Mouse (Mus musculus): Measurements from ENCODE around the gene T2. TPM values are rescaled to one million over a fixed set of nuclear protein-coding genes. Genes with fewer than 3 reads are reported as not detected.

The T2 gene
- total RNA-seq, 4 experiments from 2014 or later: 0.44 to 1.3 (median 0.87) TPM

DNA sequence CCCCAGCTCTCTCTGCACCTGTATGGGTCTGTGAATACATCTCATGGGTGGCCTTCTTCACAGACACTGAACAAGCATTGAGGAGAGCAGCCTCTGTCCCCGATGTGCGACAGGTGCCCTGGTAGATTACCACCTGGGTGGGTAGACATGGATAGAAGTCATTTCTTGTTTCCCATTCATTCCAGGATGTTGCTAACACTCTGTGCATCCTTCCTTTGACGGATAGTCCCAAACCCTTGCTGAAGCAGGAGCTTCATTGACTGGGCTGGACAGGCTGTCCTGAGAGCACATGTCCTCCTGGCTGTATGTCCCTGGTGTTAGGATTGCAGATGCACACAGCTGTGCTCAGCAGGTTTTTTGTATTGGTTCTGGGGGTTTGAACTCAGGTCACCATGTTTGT is 112.0 kb downstream of the T2 start:
- no peak for DNase-seq (ENCODE audit: low spot score in 2 of 2)

DNA sequence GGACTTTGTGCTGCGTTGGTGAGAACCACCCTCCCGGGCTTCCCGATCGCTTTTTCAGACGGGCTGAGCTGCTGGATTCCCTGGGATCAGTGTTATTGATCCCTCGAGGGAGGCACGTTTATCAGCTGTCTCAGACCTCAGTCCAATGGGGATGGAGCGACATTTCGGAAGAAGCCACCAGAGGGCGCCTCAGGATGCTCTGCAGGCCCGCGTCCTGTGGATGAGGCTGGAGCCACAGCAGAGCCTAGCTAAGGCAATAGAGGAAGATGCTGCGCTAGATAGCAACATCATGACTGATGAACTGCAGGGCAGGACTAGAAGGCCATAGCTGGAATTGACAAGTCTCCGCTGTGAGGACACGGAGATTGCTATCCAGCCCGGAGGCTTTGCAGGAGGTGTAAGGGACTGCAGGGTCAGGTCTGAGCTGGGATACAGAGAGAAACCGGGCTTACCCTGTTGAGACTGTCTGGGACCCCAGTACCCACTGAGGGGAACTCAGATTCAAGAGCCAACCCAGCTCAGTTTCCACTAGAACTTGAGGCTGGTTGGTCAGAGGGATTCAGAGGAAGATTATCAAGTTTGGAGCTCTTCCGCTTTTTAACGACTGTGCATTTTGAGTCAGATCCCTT is 113.0 kb downstream of the T2 start:
- DNase-seq (ENCODE audit: low spot score in 2 of 2): peak; percentile 67 to 90

Other genes with a start within 250 kb of the T2 start
- gene Gm49673, start 208.2 kb upstream of the T2 start, total RNA-seq (2022): 1 to 10 TPM in 1 of 4 experiments, under 1 TPM in 1, not detected in 2; 0.28 to 1.0 TPM
- 1 to 10 TPM; 4.0 to 9.4 (median 7.5) TPM for gene Rnaset2a, start 207.9 kb upstream of the T2 start, total RNA-seq (2022)
- gene Fgfr1op, start 190.5 kb upstream of the T2 start, total RNA-seq (2022): 10 to 100 TPM; 15.9 to 21.0 (median 19.5) TPM
- under 1 TPM; 0.56 to 0.91 (median 0.76) TPM for gene Ccr6, start 119.9 kb upstream of the T2 start, total RNA-seq (2022)
- gene Mpc1, start 73.1 kb upstream of the T2 start, total RNA-seq (2022): 100 to 1,000 TPM; 161 to 190 (median 175) TPM
- 10 to 100 TPM; 56.4 to 58.4 (median 57.0) TPM for gene Sft2d1, start 44.9 kb upstream of the T2 start, total RNA-seq (2022)
- gene Prr18, start 18.5 kb upstream of the T2 start, total RNA-seq (2022): 10 to 100 TPM; 26.4 to 28.5 (median 27.1) TPM
- gene T, start 78.4 kb downstream of the T2 start, total RNA-seq (2022): not detected
- 100 to 1,000 TPM; 174 to 238 (median 211) TPM for gene Pde10a, start 169.4 kb downstream of the T2 start, total RNA-seq (2022)
- not detected for gene Gm17087, start 211.0 kb downstream of the T2 start, total RNA-seq (2022)